Mouse (Mus musculus) spleen, postnatal 4 days (tissue): ENCODE measurements around the gene Tmigd3.

Experiments used
- DNase-seq, 2 experiments: peaks; one replicate each; pipeline ENCODE4 v3.0.0; 2022; ENCODE audit warnings: low spot score in 2 of 2

Tmigd3 gene

GRCm38 (mm10) chr3:105929821-105930220, 59.1 kb downstream of the Tmigd3 start:
- no peak for DNase-seq

- DNase-seq: no peak
These were observed 60.4 kb downstream of the Tmigd3 start for GRCm38 (mm10) chr3:105931095-105931494.

DNA sequence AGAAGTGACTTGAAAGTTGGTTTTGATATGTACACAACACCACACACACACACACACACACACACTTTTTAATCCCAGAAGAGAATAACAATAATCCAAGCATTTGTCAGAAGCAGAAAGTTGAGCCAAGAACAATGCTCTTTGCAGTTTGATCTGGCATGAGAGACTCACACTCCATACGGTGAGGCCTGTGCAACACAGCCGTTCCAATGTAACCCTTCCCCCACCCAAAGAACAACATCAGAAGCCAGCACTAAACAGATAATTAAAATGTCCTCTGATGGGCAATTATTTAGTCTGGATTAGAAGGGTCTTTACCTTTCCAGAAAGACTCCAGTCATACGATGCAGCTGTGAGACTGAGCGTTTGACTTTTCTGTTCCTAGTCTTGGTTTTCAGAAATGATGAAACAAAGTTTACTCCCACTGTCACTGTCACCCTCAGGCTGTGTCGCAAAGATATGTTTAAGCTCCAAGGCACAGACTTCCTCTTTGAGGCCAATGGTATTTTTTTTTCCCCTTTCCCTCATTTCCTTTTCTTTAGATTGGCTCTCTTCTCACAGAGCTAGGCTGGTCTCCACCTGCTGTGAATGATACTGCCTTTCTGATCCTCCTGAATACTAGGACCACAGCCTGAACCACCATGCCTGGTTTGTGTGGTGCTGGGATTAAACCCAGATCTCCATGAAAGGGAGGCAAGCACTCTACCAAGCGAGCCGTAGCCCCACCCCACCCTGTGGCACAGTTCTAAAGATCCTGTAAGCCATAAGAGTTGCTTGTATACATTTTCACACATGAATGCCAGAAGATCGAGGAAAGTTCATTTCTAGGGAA, 61.8 kb downstream of the Tmigd3 start, which contains the start of gene I830077J02Rik:
Gene I830077J02Rik (minus strand): TSS at position 425 of the 832 bp plus-strand sequence.
- DNase-seq: no peak

- no peak for DNase-seq
These were observed 63.2 kb downstream of the Tmigd3 start for GRCm38 (mm10) chr3:105933926-105934325.

- DNase-seq: no peak
These were observed 64.3 kb downstream of the Tmigd3 start for GRCm38 (mm10) chr3:105935033-105935432.

DNA sequence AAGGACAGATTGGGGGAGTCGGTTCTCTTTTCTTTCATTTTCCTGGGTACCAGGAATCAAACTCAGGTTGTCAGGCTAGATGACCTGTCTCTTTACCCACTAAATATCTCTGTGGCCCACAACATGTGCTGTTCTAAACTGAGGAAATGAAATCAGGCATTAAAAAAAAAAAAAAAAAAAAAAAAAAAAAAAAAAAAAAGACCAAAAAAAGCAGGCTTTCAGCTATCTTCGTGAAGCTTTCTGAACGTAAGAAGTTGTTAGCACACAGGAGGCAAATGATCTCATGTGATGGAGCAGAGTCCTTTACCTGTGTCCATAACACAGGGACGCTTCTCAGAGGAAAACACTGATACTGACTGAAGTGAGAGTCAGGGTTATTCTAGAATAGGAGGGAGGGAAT, 65.4 kb downstream of the Tmigd3 start:
- no peak for DNase-seq

- DNase-seq: no peak
These were observed 80.6 kb downstream of the Tmigd3 start for GRCm38 (mm10) chr3:105951348-105951747.

GRCm38 (mm10) chr3:105957235-105957634, 86.5 kb downstream of the Tmigd3 start:
- DNase-seq: no peak

GRCm38 (mm10) chr3:105958204-105958603, 87.5 kb downstream of the Tmigd3 start:
- DNase-seq: no peak

- peak; percentile 95 to 98 for DNase-seq
These were observed 88.4 kb downstream of the Tmigd3 start, which contains the start of gene Wdr77 for GRCm38 (mm10) chr3:105958974-105959580. Gene Wdr77, plus strand, starts transcription at chr3:105959369.

GRCm38 (mm10) chr3:105959585-105959984, 88.9 kb downstream of the Tmigd3 start:
- DNase-seq: no peak

GRCm38 (mm10) chr3:105959999-105960398, 89.3 kb downstream of the Tmigd3 start, which contains the start of gene Atp5f1:
Gene Atp5f1, minus strand, starts transcription at chr3:105960099.
- no peak for DNase-seq

GRCm38 (mm10) chr3:105960700-105961099, 90.0 kb downstream of the Tmigd3 start:
- DNase-seq: no peak

DNA sequence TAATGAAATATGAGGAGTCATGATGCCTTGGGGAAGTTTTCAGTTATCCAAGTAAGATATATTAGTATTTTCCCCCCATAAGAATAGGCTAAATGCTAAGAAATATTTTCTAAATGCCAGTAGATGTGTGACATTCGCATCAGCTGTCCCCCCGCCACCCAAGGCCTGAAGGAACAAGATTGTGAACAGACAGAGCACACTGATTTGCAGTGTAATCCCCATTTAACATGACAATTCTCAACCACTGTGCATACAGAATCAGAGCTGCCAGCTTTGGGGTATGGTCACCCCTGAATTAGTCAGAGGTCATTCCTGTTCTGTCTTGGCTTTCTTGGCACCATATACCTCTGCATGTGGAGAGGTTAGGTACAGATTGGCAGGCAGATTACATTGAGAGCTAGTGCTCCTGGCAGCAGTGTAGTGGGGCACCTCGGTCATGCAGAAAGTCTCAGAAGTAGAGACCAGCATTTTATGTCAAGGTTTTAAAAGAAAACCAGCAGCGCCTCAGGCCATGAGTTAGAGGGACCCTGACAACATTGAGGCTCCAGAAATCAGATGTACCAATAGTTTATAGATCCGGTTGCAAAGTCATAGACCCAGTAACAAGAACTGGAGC, 101.2 kb downstream of the Tmigd3 start:
- DNase-seq: no peak

DNA sequence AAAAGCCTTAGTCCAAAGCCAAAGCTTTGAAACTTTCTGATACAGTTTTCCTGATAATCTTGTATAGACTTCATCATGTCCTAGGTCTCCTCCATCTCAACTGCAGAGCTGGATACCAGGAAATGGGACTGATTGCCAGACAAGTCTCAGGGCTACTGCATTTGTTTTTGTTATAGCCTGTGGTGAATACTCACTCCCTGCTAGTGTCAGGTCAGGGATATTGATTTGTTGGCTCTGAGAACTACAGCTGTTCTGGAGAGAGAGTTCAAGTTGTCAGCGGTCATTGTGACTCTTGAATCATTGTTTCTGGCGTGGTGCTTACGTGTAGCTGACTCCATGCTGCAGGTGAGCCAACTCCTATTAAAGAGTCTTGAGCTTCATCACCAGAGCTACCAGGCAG, 102.7 kb downstream of the Tmigd3 start, which contains the start of gene Ovgp1:
Gene Ovgp1 (plus strand): TSS at position 301 of the 400 bp plus-strand sequence.
- no peak for DNase-seq
